Mouse (Mus musculus) midbrain, postnatal 0 days (tissue): ENCODE results near the gene Zfhx2. TPM values are rescaled to one million over a fixed set of nuclear protein-coding genes. Genes with fewer than 3 reads are reported as not detected.

Source experiments
- ATAC-seq: fragments of 200-750 bp; cut with Nextera tagmentation; 2 replicates; pipeline ENCODE4 v1.8.0; 2017; ENCODE audit warnings: moderate number of reproducible peaks, mild to moderate bottlenecking, moderate TSS enrichment, moderate library complexity; ENCODE audit not compliant: low FRiP score
- DNase-seq: peaks from one replicate; pipeline ENCODE4 v3.0.0-alpha.2; 2015; ENCODE audit warnings: low spot score
- H3K27ac ChIP-seq: fragments of 300-500 bp; sonication (generic); 2 replicates; pipeline ENCODE4 v1.5.1; 2014; ENCODE audit warnings: low read depth, mild to moderate bottlenecking, low read length, mixed read lengths
- H3K27me3 ChIP-seq: fragments of 300-500 bp; sonication (generic); 2 replicates; pipeline ENCODE4 v1.6.1; 2014; ENCODE audit warnings: low read length, control low read depth, mixed read lengths; ENCODE audit not compliant: insufficient read depth
- H3K36me3 ChIP-seq: fragments of 300-500 bp; sonication (generic); 2 replicates; pipeline ENCODE4 v1.6.1; 2014; ENCODE audit warnings: low read length, control low read depth, mixed read lengths; ENCODE audit not compliant: insufficient read depth
- H3K4me1 ChIP-seq: fragments of 300-500 bp; sonication (generic); 2 replicates; pipeline ENCODE4 v1.6.1; 2014; ENCODE audit warnings: mild to moderate bottlenecking, control low read depth, antibody characterized with exemption, low read length, mixed read lengths; ENCODE audit not compliant: insufficient read depth
- H3K4me2 ChIP-seq: fragments of 300-500 bp; sonication (generic); 2 replicates; pipeline ENCODE4 v1.6.1; 2014; ENCODE audit warnings: low read depth, mild to moderate bottlenecking, low read length, mixed read lengths; ENCODE audit not compliant: poor library complexity, severe bottlenecking
- H3K4me3 ChIP-seq: fragments of 300-500 bp; sonication (generic); 2 replicates; pipeline ENCODE4 v1.5.1; 2014; ENCODE audit warnings: low read depth, mild to moderate bottlenecking, low read length, moderate library complexity
- H3K9ac ChIP-seq: fragments of 300-500 bp; sonication (generic); replicated peaks from 2 replicates; pipeline ENCODE4 v1.6.1; 2014; ENCODE audit warnings: mild to moderate bottlenecking, low read length, moderate library complexity, mixed read lengths; ENCODE audit not compliant: poor library complexity, severe bottlenecking
- H3K9me3 ChIP-seq: fragments of 300-500 bp; sonication (generic); 2 replicates; pipeline ENCODE4 v1.6.1; 2016; ENCODE audit warnings: low read length, control low read depth
- CTCF ChIP-seq: IDR thresholded peaks from 2 replicates; pipeline ENCODE4 v1.5.1; 2016; ENCODE audit warnings: antibody characterized with exemption, mild to moderate bottlenecking
- WGBS: fragments of 180-500 bp; shearing (Covaris S2); extraction: QIAGEN DNeasy Blood & Tissue Kit; methylation state at CpG from one replicate; pipeline ENCODE4 v1.1.7; 2014; 5-methylcytosine and 5-hydroxymethylcytosine counted together
- polyA plus RNA-seq: library from polyadenylated mRNA; unstranded; fragments of >200 nt; fragmentation: Nextera tagmentation; extraction: Ambion mirVana; gene quantifications from 2 replicates; pipeline ENCODE4 v1.2.1, GENCODE M21; 2015
- total RNA-seq: library from RNA; depleted of rRNA; stranded (reverse); fragments of >200 nt; gene quantifications from 2 replicates; pipeline ENCODE4 v1.2.3, GENCODE M21; 2014

Gene Zfhx2
- total and polyA plus RNA-seq, 2 experiments from 2014 or later, result 14.2 to 16.4 TPM

- peak; percentile 93 for ATAC-seq
- 2% methylated on average over 5 of the region's 5 CpGs for WGBS
- no peak overlapping the region for H3K4me3 ChIP-seq
Observed at GRCm38 (mm10) chr14:55121947-55122346, 29.8 kb upstream of the Zfhx2 start.

DNA sequence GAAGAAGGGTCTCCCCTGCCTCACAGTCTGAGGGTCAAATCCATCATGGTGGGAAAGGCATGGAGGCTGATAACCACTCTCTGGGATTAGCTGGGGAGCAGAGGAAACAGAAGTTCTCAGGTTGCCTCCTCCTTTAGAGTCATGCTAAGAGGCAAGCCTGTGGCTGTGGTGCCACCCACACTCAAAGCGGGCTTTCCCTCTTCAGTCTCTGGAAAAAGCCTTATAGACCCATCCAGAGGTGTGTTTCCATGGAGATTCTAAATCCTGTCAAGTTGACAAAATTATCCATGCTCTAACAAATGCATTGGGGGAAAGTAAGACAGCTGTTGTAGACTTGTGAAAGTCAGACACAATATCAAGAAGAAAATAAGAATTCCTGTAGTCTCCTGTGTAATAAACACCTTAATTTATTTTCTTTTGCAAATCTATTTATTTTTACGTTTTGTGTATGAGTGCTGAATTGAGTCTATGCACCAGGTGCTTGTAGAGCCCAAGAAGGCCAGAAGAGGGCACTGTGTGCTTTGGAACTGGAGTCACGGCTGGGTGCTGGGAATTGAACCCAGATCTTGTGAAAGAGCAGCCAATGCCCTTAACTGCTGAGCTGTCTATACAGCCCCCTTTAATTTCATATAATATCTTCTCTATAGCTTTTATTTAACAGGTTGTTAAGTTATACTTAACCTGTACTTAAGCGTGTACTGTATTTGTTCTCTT, 27.5 kb upstream of the Zfhx2 start:
- WGBS, result 67% methylated on average over 4 of the region's 4 CpGs

More at GRCm38 (mm10) chr14:55121947-55122346, 29.8 kb upstream of the Zfhx2 start:
- peak; percentile 97 for DNase-seq
- peak overlapping the region; percentile 28 for H3K4me2 ChIP-seq
- H3K9me3 ChIP-seq, result no peaks in the 10 kb centered on the region
- no peaks in the 10 kb centered on the region for H3K27me3 ChIP-seq
- H3K27ac ChIP-seq, result peak overlapping the region; percentile 79
- H3K36me3 ChIP-seq, result no peaks in the 10 kb centered on the region
- peak; percentile 92 for TF ChIP-seq CTCF
- peaks cover 15% of the 10 kb centered on the region for H3K4me1 ChIP-seq
- H3K9ac ChIP-seq, result no peak overlapping the region

DNA sequence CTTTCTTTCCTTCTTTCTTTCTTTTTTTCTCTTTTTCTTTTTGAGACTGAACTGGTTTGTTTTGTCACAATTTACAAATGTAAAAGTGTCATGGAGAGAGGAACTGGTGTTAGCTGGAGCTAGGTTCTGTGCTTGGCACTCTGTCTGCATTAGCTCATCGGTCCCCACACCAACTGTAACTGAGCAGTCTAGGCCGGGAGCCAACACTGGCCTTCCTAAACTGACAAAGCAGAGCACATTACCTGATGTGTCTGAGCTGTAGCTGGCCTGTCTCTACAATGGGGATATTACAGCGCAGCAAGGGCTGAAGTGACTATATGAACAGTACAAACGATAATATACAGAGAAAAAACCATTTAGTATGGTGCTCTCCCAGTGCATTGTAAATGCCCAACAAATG, 26.7 kb upstream of the Zfhx2 start:
- peak; percentile 54 for DNase-seq
- Histone ChIP-seq H3K4me2 (no peak overlapping the region), H3K27ac (no peak overlapping the region), H3K4me3 (no peak overlapping the region), H3K36me3 (no peaks in the 10 kb centered on the region), H3K9me3 (no peaks in the 10 kb centered on the region), H3K9ac (no peak overlapping the region), H3K27me3 (no peaks in the 10 kb centered on the region), H3K4me1 (peaks cover 18% of the 10 kb centered on the region)
- no peak for TF ChIP-seq CTCF
- 74% methylated on average over 4 of the region's 4 CpGs for WGBS
- no peak for ATAC-seq

More for the DNA sequence above, 27.5 kb upstream of the Zfhx2 start:
- Histone ChIP-seq H3K27ac (no peak overlapping the region), H3K4me1 (peaks cover 15% of the 10 kb centered on the region), H3K9ac (no peak overlapping the region), H3K4me3 (no peak overlapping the region), H3K27me3 (no peaks in the 10 kb centered on the region), H3K36me3 (no peaks in the 10 kb centered on the region), H3K9me3 (no peaks in the 10 kb centered on the region), H3K4me2 (no peak overlapping the region)
- ATAC-seq (no peak), DNase-seq (no peak)
- TF ChIP-seq CTCF, result peak; percentile 56

DNA sequence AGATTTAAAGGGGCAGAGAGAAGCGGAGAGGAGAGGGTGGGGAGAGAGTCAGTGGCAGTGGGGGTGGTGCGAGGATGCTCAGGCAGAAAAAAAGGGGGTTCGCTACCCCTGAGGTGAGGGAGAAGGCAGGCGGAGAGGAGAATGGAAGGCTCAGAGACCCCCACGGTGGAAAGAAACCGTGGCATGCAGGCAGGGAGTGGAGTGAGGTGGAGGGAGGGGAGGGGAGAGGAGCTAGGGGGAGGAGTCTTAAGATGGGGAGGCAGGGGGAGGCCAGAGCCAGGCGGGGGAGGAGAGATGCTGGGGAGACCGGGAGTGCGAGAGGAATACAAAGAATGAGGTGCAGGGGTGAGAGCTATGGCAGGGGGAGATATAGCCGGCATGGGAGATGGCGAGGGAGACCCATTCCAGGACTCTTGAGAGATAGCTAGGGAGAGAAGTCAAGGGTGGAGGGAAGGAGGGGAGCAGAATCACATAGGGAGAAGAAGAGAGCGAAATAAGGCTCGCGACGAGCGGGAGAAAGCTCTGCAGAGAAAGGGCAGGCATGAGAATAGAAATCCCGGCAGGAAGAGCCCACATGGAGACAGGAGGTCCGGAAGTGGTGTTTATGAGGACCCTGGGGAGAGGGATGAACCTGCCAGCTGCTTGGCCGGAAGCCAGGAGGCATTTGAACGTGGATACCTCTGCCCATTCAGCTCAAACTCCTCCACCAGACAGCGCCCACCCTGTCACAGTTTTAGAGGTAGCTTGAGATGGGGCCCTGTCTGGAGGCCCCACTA, 24.5 kb upstream of the Zfhx2 start, which contains the start of gene Jph4:
Gene Jph4, minus strand, starts transcription at position 511 of the 776 bp plus-strand sequence.
- 3% methylated on average over 21 of the region's 21 CpGs for WGBS
- no peaks in the 10 kb centered on the region for H3K27me3 ChIP-seq
- H3K27ac ChIP-seq, result peak within 1 kb of the TSS; percentile 97
- peak within 1 kb of the TSS; percentile 82 for H3K4me3 ChIP-seq
- peaks cover 22% of the 10 kb centered on the region; the same call in 1 of the 2 replicates for H3K4me1 ChIP-seq
- ATAC-seq, result peak; percentile 71
- H3K36me3 ChIP-seq, result peaks cover 6% of the 10 kb centered on the region
- peak within 1 kb of the TSS; percentile 76 for H3K4me2 ChIP-seq
- no peaks in the 10 kb centered on the region for H3K9me3 ChIP-seq
- DNase-seq, result peak; percentile 85
- TF ChIP-seq CTCF, result no peak
- H3K9ac ChIP-seq, result peak within 1 kb of the TSS; percentile 96

DNA sequence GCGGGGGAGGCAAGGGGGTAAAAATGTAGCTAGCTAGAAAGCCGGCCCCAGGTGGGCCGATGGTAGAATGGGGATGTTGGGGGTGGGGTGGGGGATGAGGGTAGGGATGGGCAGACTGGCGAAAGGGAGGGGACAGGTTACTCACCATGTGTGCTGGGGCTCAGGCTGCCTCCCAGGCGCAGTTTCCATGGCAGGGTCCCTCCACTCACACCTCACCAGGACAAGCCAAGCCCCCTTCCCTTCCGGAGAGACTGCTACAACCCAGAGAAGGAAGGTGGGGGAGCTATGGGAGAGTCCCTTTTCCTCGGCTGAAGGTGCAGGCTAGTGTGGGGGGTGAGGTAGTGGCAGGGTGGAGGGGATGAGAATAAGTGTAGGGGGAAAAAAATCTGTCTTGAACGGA, 23.7 kb upstream of the Zfhx2 start:
- no peak for DNase-seq
- WGBS, result 1% methylated on average over 8 of the region's 8 CpGs
- peak overlapping the region; percentile 82 for H3K4me3 ChIP-seq
- no peaks in the 10 kb centered on the region for H3K9me3 ChIP-seq
- peak overlapping the region; percentile 97 for H3K27ac ChIP-seq
- H3K36me3 ChIP-seq, result peaks cover 6% of the 10 kb centered on the region
- peak overlapping the region; percentile 96 for H3K9ac ChIP-seq
- peak; percentile 42 for ATAC-seq
- peak overlapping the region; percentile 76 for H3K4me2 ChIP-seq
- no peak for TF ChIP-seq CTCF
- H3K27me3 ChIP-seq, result no peaks in the 10 kb centered on the region
- H3K4me1 ChIP-seq, result peaks cover 23% of the 10 kb centered on the region; the same call in 1 of the 2 replicates
